Mouse (Mus musculus) megakaryocyte, adult 5-6 weeks (primary cell): Measurements from ENCODE around the gene Them4. TPM values are rescaled to one million over a fixed set of nuclear protein-coding genes. Genes with fewer than 3 reads are reported as not detected.
"Not testable (repeated sequence)": the region's sequence is repeated elsewhere in the genome, so short reads cannot be mapped to it uniquely, and the experiment has no call there.

Source experiments
- ATAC-seq: 2 replicates; pipeline ENCODE4 v1.8.0; 2016; ENCODE audit warnings: mild to moderate bottlenecking, inconsistent platforms; ENCODE audit not compliant: poor library complexity, severe bottlenecking
- total RNA-seq, 2 experiments: library from RNA; stranded (forward) in 1 of 2; stranded (reverse) in 1 of 2; fragments of 153-499, 151-499 nt in 1 of 2; fragments of 221-1000, 200-1000 nt in 1 of 2; gene quantifications; 2 replicates each; pipeline versions ENCODE4 v1.2.3 to v1.2.4; 2015 to 2017

Gene Them4
- total RNA-seq (2015), result 2.9 and 3.5 TPM in 2 replicates
- 1.8 and 2.9 TPM in 2 replicates for total RNA-seq (2017)

GRCm38 (mm10) chr3:94309633-94310363 lies at the start of gene Them4:
Gene Them4, plus strand, starts transcription at chr3:94310089.
- ATAC-seq, result peak; percentile 97

DNA sequence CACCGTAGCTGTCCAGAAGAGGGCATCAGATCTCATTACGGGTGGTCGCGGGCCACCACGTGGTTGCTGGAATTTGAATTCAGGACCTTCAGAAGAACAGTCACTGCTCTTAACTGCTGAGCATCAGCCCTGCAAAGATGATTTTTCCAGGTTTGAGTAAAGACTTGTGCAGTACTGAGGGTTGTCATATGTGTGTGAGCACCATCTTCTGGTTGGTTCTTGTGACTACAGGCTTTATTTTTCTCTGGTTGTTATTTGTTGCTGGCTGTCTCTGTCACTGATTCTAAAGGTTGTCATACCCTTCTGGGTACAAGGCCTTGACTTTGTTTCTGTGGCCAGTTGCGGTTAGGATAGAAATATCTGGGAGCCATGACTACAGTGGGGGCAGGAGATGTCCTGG lies 49.3 kb upstream of the Them4 start:
- ATAC-seq, result no peak

- ATAC-seq, result not testable (repeated sequence)
These were observed 46.2 kb upstream of the Them4 start, which contains the start of gene Gm4778 for GRCm38 (mm10) chr3:94263736-94264135. Gene Gm4778, plus strand, starts transcription at chr3:94264036.

DNA sequence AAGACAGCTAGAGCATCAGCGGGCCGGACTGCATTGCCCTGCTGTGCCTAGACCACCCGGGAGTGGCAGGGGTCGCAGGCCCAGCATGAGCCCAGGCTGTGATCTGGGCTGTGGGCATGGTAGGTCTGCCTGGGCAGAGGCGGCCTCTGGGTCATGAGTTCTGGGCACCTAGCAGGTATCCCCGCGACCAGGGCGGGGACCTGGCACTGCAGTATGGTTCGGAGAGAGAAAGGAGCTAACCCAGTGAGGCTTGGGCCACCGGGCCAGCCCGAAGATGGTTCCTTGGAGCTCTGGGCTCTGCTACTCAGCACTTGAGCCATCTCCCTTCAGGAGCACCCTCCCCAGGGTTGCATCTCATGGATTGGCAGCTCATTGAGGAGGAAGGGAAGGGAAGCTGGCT lies 33.9 kb upstream of the Them4 start:
- no peak for ATAC-seq

- no peak for ATAC-seq
These were observed 4.4 kb upstream of the Them4 start for GRCm38 (mm10) chr3:94305457-94305856.

GRCm38 (mm10) chr3:94306975-94307374 lies 2.9 kb upstream of the Them4 start:
- ATAC-seq, result no peak

- no peak for ATAC-seq
These were observed 602 bp downstream of the Them4 start for GRCm38 (mm10) chr3:94310491-94310890.

DNA sequence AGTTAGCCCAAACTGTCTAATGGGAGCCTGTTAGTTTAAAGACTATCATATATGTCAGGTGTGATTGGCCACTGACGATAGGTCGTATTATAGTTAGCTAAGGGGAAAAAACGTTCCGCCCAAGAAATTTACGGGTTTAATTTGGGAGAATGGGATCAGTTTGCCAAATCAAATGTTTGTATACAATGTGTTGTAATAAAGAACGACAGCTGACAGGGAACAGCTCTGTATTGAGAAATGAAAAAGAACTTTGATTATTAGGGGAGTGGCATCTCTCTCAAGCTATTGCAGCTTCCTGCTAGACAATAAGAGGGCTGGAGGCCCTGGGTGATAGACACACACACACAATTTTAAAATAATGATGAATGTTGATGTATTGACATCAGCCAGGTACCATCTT lies 1.0 kb downstream of the Them4 start:
- ATAC-seq, result no peak

GRCm38 (mm10) chr3:94311376-94311775 lies 1.5 kb downstream of the Them4 start:
- no peak for ATAC-seq

DNA sequence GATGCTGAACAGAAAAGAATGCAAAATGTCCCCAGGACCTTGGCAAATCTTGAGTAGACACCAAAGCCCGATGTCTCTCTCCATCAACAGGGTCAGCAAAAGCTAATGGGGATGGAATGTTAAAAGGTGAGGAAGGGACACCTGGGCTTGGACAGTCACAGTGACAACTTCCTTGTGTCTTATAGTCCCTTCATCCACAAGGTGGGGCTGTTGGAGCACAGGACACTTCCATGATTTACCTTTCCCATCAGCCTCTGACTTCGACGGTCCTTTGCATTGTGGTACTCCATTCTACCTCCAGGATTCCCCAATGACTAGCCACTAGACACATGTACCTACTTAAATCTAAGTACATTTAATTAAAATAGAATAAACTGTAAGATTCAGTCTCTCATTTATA lies 18.8 kb downstream of the Them4 start:
- no peak for ATAC-seq

GRCm38 (mm10) chr3:94334442-94334841 lies 24.6 kb downstream of the Them4 start:
- no peak for ATAC-seq

- ATAC-seq, result no peak
These were observed 28.6 kb downstream of the Them4 start for GRCm38 (mm10) chr3:94338522-94338921.

DNA sequence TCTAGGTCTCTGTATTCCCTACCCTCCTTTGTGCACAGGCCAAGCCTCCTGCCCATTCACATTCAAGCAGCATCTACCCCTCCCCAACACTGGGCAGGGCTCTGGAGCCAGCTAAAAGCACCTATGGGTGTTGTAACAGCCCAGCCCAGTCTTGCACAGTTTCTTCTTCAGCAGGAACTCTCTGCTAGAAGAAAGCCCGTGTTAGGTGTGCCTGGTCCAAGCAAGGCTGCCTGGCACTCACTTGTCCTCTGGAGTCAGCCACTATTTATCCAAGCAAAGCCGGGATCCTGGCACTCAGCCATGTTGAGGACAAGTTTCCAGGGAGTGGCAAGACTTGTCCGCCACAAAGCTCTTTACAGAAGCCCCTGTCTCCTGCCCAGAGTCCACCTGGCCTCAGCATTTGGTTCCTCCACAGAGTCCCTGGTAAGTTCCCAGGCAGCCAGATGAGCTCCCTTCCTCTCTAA lies 32.1 kb downstream of the Them4 start, which contains the start of gene Them5:
Them5 (plus strand) TSS at position 141 of the 464 bp plus-strand sequence.
- no peak for ATAC-seq

GRCm38 (mm10) chr3:94342552-94342951 lies 32.7 kb downstream of the Them4 start:
- no peak for ATAC-seq

- no peak for ATAC-seq
These were observed 34.3 kb downstream of the Them4 start for GRCm38 (mm10) chr3:94344182-94344581.

DNA sequence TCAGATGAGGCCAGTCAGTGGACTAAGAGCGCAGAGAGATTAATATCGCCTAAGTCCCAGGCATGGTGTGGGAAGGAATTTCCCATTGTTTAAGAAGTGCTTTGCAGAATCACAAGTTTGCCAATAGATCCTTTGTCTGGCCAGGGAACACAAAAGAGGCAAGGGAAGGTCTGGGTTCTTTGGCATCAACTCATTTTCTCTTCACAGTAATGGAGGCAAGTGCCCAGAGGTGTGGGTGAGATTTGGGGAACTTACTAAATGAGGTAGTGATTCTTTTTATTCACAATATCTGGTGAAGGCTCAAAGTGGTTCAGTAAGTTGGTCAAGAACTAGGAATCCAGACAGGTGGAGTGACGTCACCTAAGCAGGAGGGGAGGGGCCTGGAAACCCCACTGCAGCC lies 35.0 kb downstream of the Them4 start:
- no peak for ATAC-seq

GRCm38 (mm10) chr3:94348146-94348545 lies 38.3 kb downstream of the Them4 start:
- ATAC-seq, result no peak

- ATAC-seq, result no peak
These were observed 50.9 kb downstream of the Them4 start for GRCm38 (mm10) chr3:94360812-94361211.

DNA sequence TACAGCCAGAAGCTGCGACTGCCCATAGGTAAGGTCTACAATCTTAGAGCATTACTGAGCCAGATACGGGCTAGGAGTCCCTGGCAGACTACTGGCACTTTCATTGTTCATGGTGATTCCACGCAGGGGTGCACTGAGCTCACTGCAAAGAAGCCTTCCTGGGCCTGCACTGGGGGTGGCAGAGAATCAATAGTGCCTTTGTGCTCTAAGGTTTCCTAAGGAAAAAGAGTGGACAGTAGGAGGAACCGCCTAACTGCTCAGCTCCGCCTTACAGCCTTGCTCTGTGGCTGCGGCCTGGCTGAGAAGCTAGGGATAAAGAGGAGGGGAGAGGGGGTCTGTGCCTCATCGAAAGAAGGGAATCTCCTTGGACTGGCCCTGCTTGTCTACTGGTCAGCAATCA lies 52.2 kb downstream of the Them4 start, which contains the start of gene C2cd4d:
C2cd4d (plus strand) TSS at position 301 of the 400 bp plus-strand sequence.
- ATAC-seq, result no peak

DNA sequence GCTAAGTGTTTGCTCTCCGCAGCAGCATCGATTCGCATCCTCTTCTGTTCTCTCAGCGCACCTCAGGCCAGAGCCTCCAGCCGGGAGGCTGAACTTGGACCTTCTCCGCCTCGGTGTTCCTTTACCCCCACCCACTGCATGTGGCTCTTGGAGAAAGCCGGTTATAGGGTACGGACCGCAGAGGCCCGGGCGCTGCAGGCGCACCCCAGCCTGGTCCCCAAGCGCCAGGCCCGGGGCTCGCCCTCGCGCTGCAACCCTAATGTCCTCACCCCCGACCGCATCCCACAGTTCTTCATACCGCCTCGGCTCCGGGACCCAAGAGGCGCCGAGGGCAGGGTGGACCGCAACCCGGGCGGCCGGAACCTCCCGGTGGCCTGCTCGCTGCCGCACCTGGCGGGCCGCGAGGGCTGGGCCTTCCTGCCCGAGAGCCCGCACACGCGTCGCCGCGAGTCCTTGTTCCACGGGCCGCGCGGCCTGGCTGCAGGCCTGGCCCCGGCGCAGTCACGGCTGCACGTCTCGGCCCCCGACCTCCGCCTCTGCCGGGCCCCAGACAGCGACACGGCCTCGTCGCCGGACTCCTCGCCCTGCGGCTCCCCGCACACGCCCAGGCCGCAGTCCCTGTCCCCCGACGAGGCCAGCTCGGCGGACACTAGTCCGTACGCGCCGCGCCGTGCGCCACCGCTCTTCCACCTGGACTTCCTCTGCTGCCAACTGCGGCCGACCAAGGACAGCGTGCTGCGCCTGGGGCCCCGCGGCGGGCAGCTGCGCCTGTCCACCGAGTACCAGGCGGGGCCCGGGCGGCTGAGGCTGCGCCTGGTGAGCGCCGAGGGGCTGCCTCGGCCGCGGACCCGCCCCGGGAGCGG lies 53.6 kb downstream of the Them4 start:
- ATAC-seq, result no peak

DNA sequence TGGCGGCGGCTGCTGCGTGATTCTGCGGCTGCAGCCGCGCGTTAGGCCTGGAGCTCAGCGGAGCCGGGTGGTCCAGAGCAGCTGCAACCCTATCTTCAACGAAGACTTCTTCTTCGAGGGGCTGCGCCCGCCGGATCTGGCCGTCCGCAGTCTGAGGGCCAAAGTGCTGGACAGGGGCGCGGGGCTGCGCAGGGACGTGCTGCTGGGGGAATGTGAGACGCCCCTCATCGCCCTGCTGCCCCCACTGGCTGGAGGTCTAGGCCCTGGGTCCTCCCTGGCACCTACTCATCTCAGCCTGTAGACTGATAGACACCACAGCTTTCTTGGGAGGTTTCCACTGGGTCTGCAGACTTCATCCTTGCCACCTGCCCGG lies 54.3 kb downstream of the Them4 start:
- ATAC-seq, result no peak

DNA sequence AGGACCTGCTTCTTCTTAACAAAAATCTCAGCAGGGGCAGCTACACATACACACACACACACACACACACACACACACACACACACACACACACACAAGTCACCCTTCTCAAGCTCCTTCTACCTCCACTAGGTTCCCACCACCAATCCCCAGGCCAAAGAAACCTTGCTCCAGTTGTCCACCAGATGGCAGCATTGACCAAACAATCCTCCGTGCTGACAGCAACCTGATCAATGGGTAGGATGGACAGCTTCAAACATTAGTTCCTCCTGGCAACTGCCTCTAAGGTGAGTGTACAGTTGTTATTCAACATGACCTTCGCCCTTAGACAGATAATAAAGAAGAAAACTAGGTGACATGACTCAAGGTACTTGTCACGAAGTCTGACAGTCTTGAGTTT lies 56.9 kb downstream of the Them4 start:
- peak; percentile 90 for ATAC-seq
